Mouse (Mus musculus) myocyte (in vitro differentiated cells): Measurements from ENCODE around the gene Prph2.

Experiments used
- MAX ChIP-seq: IDR thresholded peaks from one replicate; pipeline ENCODE4 v1.6.1; 2011; ENCODE audit warnings: low read depth, mild to moderate bottlenecking, control low read depth
- POLR2A ChIP-seq: IDR thresholded peaks from one replicate; pipeline ENCODE4 v1.6.1; 2011; ENCODE audit warnings: low read depth, mild to moderate bottlenecking, control low read depth, moderate library complexity; ENCODE audit not compliant: insufficient read length
- POLR2AphosphoS2 ChIP-seq: IDR thresholded peaks from one replicate; pipeline ENCODE4 v1.6.1; 2011; ENCODE audit warnings: low read depth, control low read depth; ENCODE audit not compliant: insufficient read length
- TCF3 ChIP-seq: IDR thresholded peaks from one replicate; pipeline ENCODE4 v1.6.1; 2011; ENCODE audit warnings: low read depth, control low read depth; ENCODE audit not compliant: insufficient read length
- USF1 ChIP-seq: IDR thresholded peaks from one replicate; pipeline ENCODE4 v1.6.1; 2011; ENCODE audit warnings: low read depth, mild to moderate bottlenecking, control low read depth, moderate library complexity

- TF ChIP-seq POLR2A (no peak), USF1 (no peak), TCF3 (no peak), MAX (no peak), POLR2AphosphoS2 (no peak)
Observed at GRCm38 (mm10) chr17:46932961-46933360, 22.7 kb downstream of the Prph2 start.
